Mouse (Mus musculus) limb, embryonic 12.5 days (tissue): ENCODE measurements around the gene AI854703. TPM values are rescaled to one million over a fixed set of nuclear protein-coding genes. Genes with fewer than 3 reads are reported as not detected.
A peak's percentile ranks its signal among the peaks of the same experiment; 100 is the strongest.

ENCODE experiments used
- ATAC-seq: fragments of 200-750 bp; cut with Nextera tagmentation; 2 replicates; pipeline ENCODE4 v1.8.0; 2017; ENCODE audit warnings: low read depth, moderate TSS enrichment; ENCODE audit not compliant: insufficient number of reproducible peaks, insufficient read depth, low FRiP score, low TSS enrichment
- H3K27ac ChIP-seq: fragments of 300-500 bp; sonication (generic); 2 replicates; pipeline ENCODE4 v1.5.1; 2016; ENCODE audit warnings: mild to moderate bottlenecking, moderate library complexity
- H3K27me3 ChIP-seq: fragments of 300-500 bp; sonication (generic); 2 replicates; pipeline ENCODE4 v1.6.1; 2016; ENCODE audit warnings: mild to moderate bottlenecking, moderate library complexity
- H3K36me3 ChIP-seq: fragments of 300-500 bp; sonication (generic); 2 replicates; pipeline ENCODE4 v1.6.1; 2016; ENCODE audit warnings: mild to moderate bottlenecking, moderate library complexity
- H3K4me1 ChIP-seq: fragments of 300-500 bp; sonication (generic); replicated peaks from 2 replicates; pipeline ENCODE4 v1.6.1; 2016
- H3K4me2 ChIP-seq: fragments of 300-500 bp; sonication (generic); 2 replicates; pipeline ENCODE4 v1.6.1; 2016; ENCODE audit warnings: mild to moderate bottlenecking, moderate library complexity
- H3K4me3 ChIP-seq: fragments of 300-500 bp; sonication (generic); replicated peaks from 2 replicates; pipeline ENCODE4 v1.5.1; 2016; ENCODE audit warnings: mild to moderate bottlenecking
- H3K9ac ChIP-seq: fragments of 300-500 bp; sonication (generic); replicated peaks from 2 replicates; pipeline ENCODE4 v1.6.1; 2016; ENCODE audit warnings: mild to moderate bottlenecking, moderate library complexity
- H3K9me3 ChIP-seq: fragments of 300-500 bp; sonication (generic); 2 replicates; pipeline ENCODE4 v1.6.1; 2016; ENCODE audit warnings: mild to moderate bottlenecking, moderate library complexity
- WGBS: fragments of 180-500 bp; shearing (Covaris S2); methylation state at CpG from one replicate; pipeline ENCODE4 v1.1.7; 2016; 5-methylcytosine and 5-hydroxymethylcytosine counted together
- polyA plus RNA-seq: library from polyadenylated mRNA; unstranded; fragments of >200 nt; fragmentation: Nextera tagmentation; extraction: Ambion mirVana; gene quantifications from 2 replicates; pipeline ENCODE4 v1.2.1, GENCODE M21; 2016

The AI854703 gene
- polyA plus RNA-seq, 1 experiment from 2014 or later: 1.3 TPM

- H3K27ac ChIP-seq: no peak overlapping the region
- H3K9ac ChIP-seq: peak overlapping the region; percentile 78; the same call in 1 of the 2 replicates
Measured at GRCm38 (mm10) chr6:48595278-48595677, 31.3 kb upstream of the AI854703 start.

GRCm38 (mm10) chr6:48596545-48597232 is 29.9 kb upstream of the AI854703 start:
- Histone ChIP-seq H3K36me3 (peaks cover 55% of the 10 kb centered on the region), H3K4me3 (no peak overlapping the region), H3K9me3 (peaks cover 34% of the 10 kb centered on the region), H3K4me1 (peaks cover 25% of the 10 kb centered on the region), H3K27me3 (no peaks in the 10 kb centered on the region), H3K9ac (no peak overlapping the region), H3K4me2 (no peak overlapping the region), H3K27ac (no peak overlapping the region)
- ATAC-seq: no peak
- 97% methylated on average over 45 of the region's 45 CpGs for WGBS

More at GRCm38 (mm10) chr6:48595278-48595677, 31.3 kb upstream of the AI854703 start:
- Histone ChIP-seq H3K4me1 (peaks cover 17% of the 10 kb centered on the region), H3K9me3 (peaks cover 34% of the 10 kb centered on the region), H3K36me3 (peaks cover 54% of the 10 kb centered on the region), H3K4me3 (peak overlapping the region; percentile 79), H3K4me2 (peak overlapping the region; percentile 80), H3K27me3 (no peaks in the 10 kb centered on the region)
- WGBS: 47% methylated on average over 1 of the region's 1 CpGs
- no peak for ATAC-seq

- Histone ChIP-seq H3K4me3 (no peak overlapping the region), H3K27me3 (no peaks in the 10 kb centered on the region), H3K4me2 (no peak overlapping the region), H3K27ac (no peak overlapping the region), H3K9ac (no peak overlapping the region), H3K36me3 (peaks cover 55% of the 10 kb centered on the region), H3K4me1 (peaks cover 25% of the 10 kb centered on the region), H3K9me3 (peaks cover 34% of the 10 kb centered on the region)
- no peak for ATAC-seq
- WGBS: 97% methylated on average over 27 of the region's 27 CpGs
Measured at GRCm38 (mm10) chr6:48597233-48597625, 29.3 kb upstream of the AI854703 start.

- H3K4me1 ChIP-seq: peaks cover 15% of the 10 kb centered on the region; the same call in 1 of the 2 replicates
- no peak overlapping the region for H3K4me2 ChIP-seq
- no peak overlapping the region for H3K4me3 ChIP-seq
- peaks cover 47% of the 10 kb centered on the region for H3K36me3 ChIP-seq
- peaks cover 29% of the 10 kb centered on the region for H3K9me3 ChIP-seq
- no peak overlapping the region for H3K9ac ChIP-seq
- no peak for ATAC-seq
- 0 out of 2 replicates have a peak overlapping the region, but pooled peaks have one; percentile 79 for H3K27ac ChIP-seq
- no peaks in the 10 kb centered on the region for H3K27me3 ChIP-seq
- WGBS: 87% methylated on average over 1 of the region's 1 CpGs
Measured at GRCm38 (mm10) chr6:48600594-48600993, 26.0 kb upstream of the AI854703 start.

GRCm38 (mm10) chr6:48601271-48602079 is 25.1 kb upstream of the AI854703 start, which contains the start of gene Zfp775:
Gene Zfp775 (plus strand): TSS chr6:48602063.
- H3K9ac ChIP-seq: peak within 1 kb of the TSS; percentile 83
- peak within 1 kb of the TSS; percentile 66 for H3K4me3 ChIP-seq
- H3K4me2 ChIP-seq: peak within 1 kb of the TSS; percentile 84
- no peaks in the 10 kb centered on the region for H3K27me3 ChIP-seq
- H3K27ac ChIP-seq: peak within 1 kb of the TSS; percentile 79
- H3K9me3 ChIP-seq: peaks cover 20% of the 10 kb centered on the region
- peaks cover 38% of the 10 kb centered on the region for H3K36me3 ChIP-seq
- peaks cover 15% of the 10 kb centered on the region; the same call in 1 of the 2 replicates for H3K4me1 ChIP-seq
- 4% methylated on average over 42 of the region's 42 CpGs for WGBS
- ATAC-seq: peak; percentile 99

- Histone ChIP-seq H3K36me3 (peaks cover 31% of the 10 kb centered on the region), H3K9ac (peak overlapping the region; percentile 83), H3K4me1 (peaks cover 15% of the 10 kb centered on the region; the same call in 1 of the 2 replicates), H3K4me3 (peak overlapping the region; percentile 66), H3K27ac (peak overlapping the region; percentile 79), H3K4me2 (peak overlapping the region; percentile 84), H3K27me3 (no peaks in the 10 kb centered on the region), H3K9me3 (peaks cover 13% of the 10 kb centered on the region)
- WGBS: under 1% methylated on average over 28 of the region's 28 CpGs
- peak; percentile 78 for ATAC-seq
Measured at GRCm38 (mm10) chr6:48602080-48602741, 24.4 kb upstream of the AI854703 start.

GRCm38 (mm10) chr6:48608124-48608523 is 18.4 kb upstream of the AI854703 start:
- Histone ChIP-seq H3K36me3 (peaks cover 3% of the 10 kb centered on the region; the same call in 1 of the 2 replicates), H3K27me3 (no peaks in the 10 kb centered on the region), H3K4me1 (no peaks in the 10 kb centered on the region), H3K4me2 (no peak overlapping the region), H3K4me3 (no peak overlapping the region), H3K9me3 (no peaks in the 10 kb centered on the region), H3K27ac (no peak overlapping the region), H3K9ac (no peak overlapping the region)
- ATAC-seq: no peak
- 72% methylated on average over 2 of the region's 2 CpGs for WGBS

GRCm38 (mm10) chr6:48609512-48609911 is 17.1 kb upstream of the AI854703 start:
- Histone ChIP-seq H3K9me3 (no peaks in the 10 kb centered on the region), H3K4me3 (no peak overlapping the region), H3K36me3 (peaks cover 17% of the 10 kb centered on the region), H3K4me2 (no peak overlapping the region), H3K27ac (no peak overlapping the region), H3K9ac (no peak overlapping the region), H3K4me1 (no peaks in the 10 kb centered on the region), H3K27me3 (no peaks in the 10 kb centered on the region)
- no peak for ATAC-seq
- 73% methylated on average over 7 of the region's 7 CpGs for WGBS

- WGBS: 87% methylated on average over 3 of the region's 3 CpGs
- H3K27me3 ChIP-seq: no peaks in the 10 kb centered on the region
- no peak overlapping the region for H3K9ac ChIP-seq
- no peaks in the 10 kb centered on the region for H3K4me1 ChIP-seq
- peaks cover 26% of the 10 kb centered on the region for H3K36me3 ChIP-seq
- no peak overlapping the region for H3K27ac ChIP-seq
- no peak for ATAC-seq
- H3K4me3 ChIP-seq: no peak overlapping the region
- no peaks in the 10 kb centered on the region for H3K9me3 ChIP-seq
- H3K4me2 ChIP-seq: no peak overlapping the region
Measured at GRCm38 (mm10) chr6:48610657-48611056, 15.9 kb upstream of the AI854703 start.

GRCm38 (mm10) chr6:48613464-48613863 is 13.1 kb upstream of the AI854703 start:
- H3K9ac ChIP-seq: no peak overlapping the region
- 79% methylated on average over 4 of the region's 4 CpGs for WGBS
- H3K4me3 ChIP-seq: no peak overlapping the region
- no peaks in the 10 kb centered on the region for H3K9me3 ChIP-seq
- no peaks in the 10 kb centered on the region for H3K27me3 ChIP-seq
- no peaks in the 10 kb centered on the region for H3K4me1 ChIP-seq
- ATAC-seq: no peak
- H3K4me2 ChIP-seq: no peak overlapping the region
- peaks cover 33% of the 10 kb centered on the region for H3K36me3 ChIP-seq
- H3K27ac ChIP-seq: no peak overlapping the region

- Histone ChIP-seq H3K9ac (no peak overlapping the region), H3K4me3 (no peak overlapping the region), H3K9me3 (no peaks in the 10 kb centered on the region), H3K27me3 (no peaks in the 10 kb centered on the region), H3K4me2 (no peak overlapping the region), H3K4me1 (no peaks in the 10 kb centered on the region), H3K36me3 (peaks cover 42% of the 10 kb centered on the region), H3K27ac (no peak overlapping the region)
- WGBS: 90% methylated on average over 5 of the region's 5 CpGs
- no peak for ATAC-seq
Measured at GRCm38 (mm10) chr6:48614756-48615155, 11.8 kb upstream of the AI854703 start.
